Mouse (Mus musculus): ENCODE data around the gene Kcnab1.
"Not testable (repeated sequence)": the region's sequence is repeated elsewhere in the genome, so short reads cannot be mapped to it uniquely, and the experiment has no call there.

Kcnab1 gene

DNA sequence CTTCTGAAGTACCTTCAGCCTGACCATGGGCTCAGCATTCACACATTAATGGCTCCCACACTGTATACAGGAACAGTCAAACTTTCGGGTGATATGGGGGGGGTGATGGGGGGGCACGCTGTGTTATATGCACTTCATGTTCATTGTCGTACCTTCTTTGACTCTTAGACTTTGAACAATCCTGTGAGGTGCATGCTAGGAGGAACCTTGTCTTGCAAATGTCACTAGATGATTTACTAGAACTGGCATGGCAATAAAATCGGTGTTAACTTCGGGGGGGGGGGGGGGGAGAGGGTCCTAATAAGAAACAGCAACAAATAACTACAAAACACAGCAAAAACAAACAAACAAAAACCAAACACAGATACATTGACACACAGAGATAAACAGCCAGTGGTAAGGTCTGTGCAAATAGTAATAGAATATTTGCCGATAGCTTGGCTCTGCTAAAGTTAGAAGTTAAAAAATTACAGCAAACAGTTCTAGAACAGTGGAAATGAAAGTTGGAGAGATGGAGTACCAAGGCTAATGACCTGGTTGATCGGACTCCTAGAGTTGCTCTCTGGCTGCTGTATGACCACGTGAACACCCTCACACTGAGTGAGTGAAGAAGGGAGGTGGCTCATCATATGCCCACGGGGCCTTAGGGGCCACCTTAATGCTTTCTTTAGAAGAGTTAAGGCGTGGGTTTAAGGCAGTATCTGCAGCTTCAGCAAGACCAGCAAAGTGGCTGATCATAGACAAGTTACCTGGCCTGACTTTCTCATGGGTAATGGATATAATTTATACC, 256.9 kb downstream of the Kcnab1 start:
- no peak for DNase-seq (ENCODE audit: low spot score)

GRCm38 (mm10) chr3:65367944-65368343, 258.8 kb downstream of the Kcnab1 start:
- DNase-seq (ENCODE audit: low spot score): no peak

GRCm38 (mm10) chr3:65372552-65372951, 263.4 kb downstream of the Kcnab1 start:
- DNase-seq (ENCODE audit: low spot score): no peak

DNA sequence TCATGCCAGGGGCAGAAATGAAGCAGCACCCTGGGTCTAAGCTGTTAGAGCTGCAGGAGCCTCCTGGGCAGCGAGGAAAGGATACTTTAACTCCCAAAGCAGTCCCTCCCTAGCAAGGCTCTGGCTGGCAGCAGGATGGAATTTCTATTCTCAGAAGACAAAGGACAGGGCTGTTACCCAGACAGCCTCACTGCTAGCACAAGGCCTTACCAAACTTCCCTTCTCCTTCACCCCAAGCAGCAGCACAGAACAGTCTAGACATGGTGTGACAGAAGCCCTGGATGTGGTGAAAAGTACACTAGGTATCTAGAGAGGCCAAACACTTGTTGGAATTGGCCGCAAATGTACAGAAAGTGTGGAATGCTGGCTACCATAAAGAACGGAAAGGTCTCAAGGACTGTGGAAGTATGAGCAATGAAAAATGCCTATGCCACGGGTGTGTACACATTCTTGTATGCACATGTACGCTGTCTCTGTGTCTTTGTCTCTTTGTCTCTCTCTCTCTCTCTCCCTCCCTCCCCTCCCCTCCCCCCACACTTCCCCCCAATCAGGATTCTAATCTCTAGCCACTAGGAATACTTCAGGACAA, 264.5 kb downstream of the Kcnab1 start:
- DNase-seq (ENCODE audit: low spot score): no peak

DNA sequence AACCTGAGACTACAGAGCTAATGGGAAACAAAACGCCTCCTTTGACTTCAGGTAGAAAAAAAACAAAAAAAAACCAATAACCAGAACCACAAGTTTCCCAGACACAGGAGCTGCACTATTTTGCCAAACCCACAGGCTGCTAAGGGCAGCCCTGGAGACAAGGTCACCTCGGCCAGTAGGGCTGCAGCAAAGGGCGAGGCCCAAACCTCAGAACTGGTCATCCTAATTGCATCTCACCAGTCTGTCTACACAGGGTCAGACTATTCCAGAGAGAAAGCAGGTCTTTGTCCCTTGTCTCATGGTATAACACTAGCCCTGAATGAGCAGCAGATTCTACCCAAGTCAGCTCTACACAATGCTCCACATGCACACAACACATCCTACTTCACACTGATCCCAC, 265.5 kb downstream of the Kcnab1 start:
- DNase-seq (ENCODE audit: low spot score): no peak

DNA sequence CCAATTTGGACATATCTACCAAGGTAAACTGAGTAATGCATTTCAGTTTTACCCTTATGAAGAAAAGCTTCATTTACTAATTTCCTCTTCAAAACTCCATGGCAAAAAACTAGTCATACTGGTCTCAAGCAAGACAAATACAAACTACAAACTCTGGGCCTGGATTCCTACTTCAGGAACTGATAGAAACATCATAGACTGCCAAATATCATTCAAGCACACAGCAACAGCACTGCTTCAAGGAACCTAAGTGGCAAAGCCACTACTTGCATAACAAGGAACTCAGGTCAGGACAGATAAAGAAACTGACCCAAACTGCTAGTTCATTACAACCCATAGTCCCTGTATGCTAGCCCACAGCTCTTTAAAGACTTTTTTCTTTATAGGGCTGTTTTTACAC, 269.5 kb downstream of the Kcnab1 start:
- no peak for DNase-seq (ENCODE audit: low spot score)

DNA sequence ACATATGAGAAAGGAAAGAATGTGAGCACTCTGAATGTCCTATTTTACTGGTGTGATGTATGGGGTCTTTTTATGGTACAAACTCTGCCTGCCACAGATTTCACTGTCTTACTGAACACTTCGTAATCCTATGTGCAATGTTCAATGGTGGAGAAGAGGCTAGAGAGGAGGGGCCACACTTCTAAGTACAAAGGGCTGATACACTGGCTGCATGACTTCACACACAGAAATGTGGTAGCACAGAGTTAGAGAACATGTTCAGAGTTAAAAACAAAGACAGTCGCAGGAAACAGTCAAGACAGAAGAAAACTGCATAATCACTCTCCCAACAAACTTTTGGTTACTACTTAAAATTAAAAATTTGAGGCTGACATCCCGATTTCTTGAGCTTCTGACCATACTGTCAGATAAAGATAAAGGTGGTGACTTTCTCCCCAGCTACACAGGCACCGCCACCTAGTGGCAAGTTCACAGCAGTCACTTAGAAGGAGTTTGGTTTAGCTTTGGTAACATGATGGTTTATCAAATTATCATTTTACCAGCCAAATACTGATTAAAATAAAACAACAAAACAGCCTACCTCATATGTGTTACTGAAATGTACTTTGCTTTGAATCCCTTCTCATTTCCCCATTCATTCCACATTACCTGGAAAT, 270.8 kb downstream of the Kcnab1 start:
- DNase-seq (ENCODE audit: low spot score): no peak

DNA sequence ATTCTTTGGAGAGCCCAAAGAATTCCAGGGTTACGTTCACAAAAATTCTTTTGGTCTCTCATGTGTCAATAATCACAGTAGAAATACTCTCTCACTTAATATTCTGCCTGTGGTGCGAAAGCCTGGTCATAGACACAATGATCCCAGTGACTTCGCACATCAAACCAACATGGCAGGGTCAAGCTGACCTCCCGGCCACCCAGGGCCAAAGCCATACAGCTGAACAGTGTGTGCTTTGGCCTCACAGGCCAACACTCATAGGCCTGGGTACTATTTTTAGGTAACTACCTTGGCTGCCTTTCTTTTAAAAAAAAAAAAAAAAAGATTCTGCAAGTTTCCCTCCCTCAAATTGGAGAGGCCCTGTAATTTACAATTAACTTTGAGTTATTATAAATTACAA, 271.9 kb downstream of the Kcnab1 start:
- no peak for DNase-seq (ENCODE audit: low spot score)

GRCm38 (mm10) chr3:65384431-65384830, 275.2 kb downstream of the Kcnab1 start:
- no peak for DNase-seq (ENCODE audit: low spot score)

DNA sequence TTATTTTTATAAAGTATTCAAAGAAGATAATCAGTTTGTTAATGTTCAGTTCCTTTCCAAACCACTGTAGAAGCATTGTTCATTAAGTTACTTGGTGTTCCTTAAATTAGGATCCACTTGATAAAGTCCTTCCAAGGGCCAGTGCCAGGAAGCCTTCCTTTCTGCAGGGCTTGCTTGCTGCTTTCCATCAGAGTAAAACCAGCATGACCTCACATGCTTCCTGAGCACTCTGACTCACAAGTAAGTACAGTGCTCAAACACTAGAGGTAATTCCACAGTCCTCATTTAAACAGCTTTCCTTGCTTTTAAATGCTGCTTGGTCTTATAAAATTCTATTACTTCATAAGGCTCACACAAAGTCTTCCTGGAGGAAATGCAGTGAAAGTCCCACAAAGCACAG, 276.6 kb downstream of the Kcnab1 start:
- DNase-seq (ENCODE audit: low spot score): no peak

GRCm38 (mm10) chr3:65391222-65391783, 282.1 kb downstream of the Kcnab1 start:
- DNase-seq (ENCODE audit: low spot score): no peak

- peak; percentile 5 for DNase-seq (ENCODE audit: low spot score)
Measured at GRCm38 (mm10) chr3:65391784-65392420, 282.7 kb downstream of the Kcnab1 start.

DNA sequence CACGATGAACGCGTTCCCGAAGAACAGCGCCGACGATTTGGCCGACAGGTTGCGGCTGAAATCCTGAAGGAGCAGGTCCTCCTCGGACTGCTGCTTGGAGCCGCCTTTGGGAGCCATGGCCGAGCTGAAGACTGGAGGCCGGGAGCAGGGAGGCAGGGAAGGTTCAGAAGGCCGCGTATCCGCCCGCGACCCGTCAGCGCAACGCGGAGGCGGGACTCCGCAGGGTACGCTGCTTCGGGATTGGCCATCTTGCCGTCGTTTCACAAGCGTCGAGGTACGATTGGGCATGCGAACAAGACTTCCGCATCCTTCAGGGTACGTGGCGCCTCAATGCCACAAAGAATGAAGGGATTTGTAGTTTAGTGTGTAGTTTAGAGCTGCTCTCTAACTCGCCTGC, 283.2 kb downstream of the Kcnab1 start, which contains the start of gene Ssr3:
Ssr3 (minus strand) TSS at position 203 of the 397 bp plus-strand sequence.
- peak; percentile 86 for DNase-seq (ENCODE audit: low spot score)

GRCm38 (mm10) chr3:65395111-65395510, 285.9 kb downstream of the Kcnab1 start:
- not testable (repeated sequence) for DNase-seq (ENCODE audit: low spot score)

GRCm38 (mm10) chr3:65396835-65397504, 287.8 kb downstream of the Kcnab1 start:
- no peak for DNase-seq (ENCODE audit: low spot score)

GRCm38 (mm10) chr3:65397566-65397965, 288.4 kb downstream of the Kcnab1 start:
- no peak for DNase-seq (ENCODE audit: low spot score)

DNA sequence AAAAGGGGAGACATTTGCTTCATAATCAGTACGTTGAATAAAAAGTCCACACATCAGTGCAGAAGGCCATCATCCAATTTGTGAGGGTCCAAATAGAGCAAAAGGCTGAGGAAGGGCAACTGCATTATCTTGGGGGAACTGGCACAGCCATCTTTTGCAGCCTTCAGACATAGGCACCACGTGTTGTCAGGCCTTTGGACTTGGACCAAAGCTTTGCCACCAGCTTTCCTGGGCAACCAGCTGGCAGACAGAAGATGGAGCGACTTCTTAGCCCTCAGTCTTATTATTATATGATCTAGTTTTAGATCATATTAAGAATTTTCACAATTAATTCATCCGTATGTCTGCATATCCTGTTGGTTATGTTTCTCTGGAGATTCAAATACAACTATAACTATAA, 296.6 kb downstream of the Kcnab1 start:
- DNase-seq (ENCODE audit: low spot score): no peak

GRCm38 (mm10) chr3:65407891-65408290, 298.7 kb downstream of the Kcnab1 start:
- DNase-seq (ENCODE audit: low spot score): no peak

DNA sequence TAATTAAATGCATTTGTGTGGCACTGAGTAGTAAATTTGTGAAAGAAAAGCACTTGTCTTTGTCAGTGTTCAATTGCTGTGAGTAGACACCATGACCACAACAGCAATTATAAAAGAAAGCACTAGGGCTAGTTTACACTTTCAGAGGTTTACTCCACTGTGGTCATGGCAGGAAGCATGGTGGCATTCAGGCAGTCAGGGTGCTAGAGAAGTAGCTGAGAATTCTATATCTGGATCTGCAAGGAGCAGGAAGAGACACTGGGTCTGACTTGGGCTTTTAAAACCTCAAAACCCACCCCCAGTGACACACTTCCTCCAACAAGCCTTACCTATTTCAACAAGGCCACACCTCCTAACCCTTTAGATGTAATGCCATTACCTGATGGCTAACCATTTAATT, 307.4 kb downstream of the Kcnab1 start:
- no peak for DNase-seq (ENCODE audit: low spot score)

- DNase-seq (ENCODE audit: low spot score): no peak
Measured at GRCm38 (mm10) chr3:65417913-65418594, 308.9 kb downstream of the Kcnab1 start.

GRCm38 (mm10) chr3:65419706-65420105, 310.5 kb downstream of the Kcnab1 start:
- DNase-seq (ENCODE audit: low spot score): no peak

All from ovary, postnatal 10 days (tissue).